Mouse (Mus musculus): ENCODE results near the gene Pex26.

DNA sequence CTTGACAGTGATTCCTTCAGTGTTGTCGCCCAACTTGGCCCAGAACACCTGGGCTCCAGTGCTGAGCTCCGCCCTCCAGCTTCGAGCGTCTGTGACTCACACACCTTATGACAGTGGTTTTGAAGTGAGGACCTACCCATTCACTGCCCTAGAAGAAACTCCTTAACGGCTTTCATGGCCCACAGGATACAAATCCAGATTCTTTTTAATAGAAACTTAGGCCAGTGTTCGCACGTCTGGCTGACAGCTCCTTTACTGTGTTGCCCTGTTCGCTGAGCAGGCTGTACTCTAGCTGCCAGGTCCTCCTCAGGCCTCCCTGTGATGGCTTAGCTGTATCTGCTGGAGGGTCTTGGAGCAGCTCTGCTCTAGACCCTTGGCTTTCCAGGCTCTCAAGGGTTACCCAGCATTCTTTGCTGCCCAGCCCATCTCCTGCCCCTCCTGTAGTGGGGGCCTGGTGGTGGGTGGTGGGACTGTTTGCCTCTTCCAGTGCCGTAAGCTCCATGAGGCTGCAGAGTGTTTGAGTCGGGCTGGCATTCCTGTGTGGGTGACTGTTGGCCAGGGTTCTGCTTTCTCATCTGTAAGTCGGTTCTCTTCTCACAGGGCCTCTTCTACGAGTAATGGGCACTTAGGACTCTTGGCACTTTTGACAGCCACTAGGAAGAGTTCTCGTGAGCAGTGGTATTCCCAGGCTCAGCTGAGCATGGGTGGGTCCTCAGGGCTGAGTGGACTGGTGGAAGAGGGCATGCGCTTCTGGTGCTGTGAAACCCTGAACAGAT lies 11.7 kb downstream of the Pex26 start:
- TF ChIP-seq CTCF (IDR thresholded peaks at IDR 0.05; ENCODE audit: control insufficient read depth, insufficient read depth, low read length) = no peak
- no peak for TF ChIP-seq POLR2A (IDR thresholded peaks at IDR 0.05; ENCODE audit: borderline replicate concordance, control insufficient read depth, low read depth, low read length)
